Mouse (Mus musculus) limb, embryonic 11.5 days (tissue): ENCODE results near the gene Kcnh6. TPM values are rescaled to one million over a fixed set of nuclear protein-coding genes. Genes with fewer than 3 reads are reported as not detected.
"Not testable (repeated sequence)": the region's sequence is repeated elsewhere in the genome, so short reads cannot be mapped to it uniquely, and the experiment has no call there.

Source experiments
- ATAC-seq: fragments of 200-750 bp; cut with Nextera tagmentation; 2 replicates; pipeline ENCODE4 v1.8.0; 2017; ENCODE audit warnings: low read depth; ENCODE audit not compliant: insufficient number of reproducible peaks, low FRiP score, low TSS enrichment
- DNase-seq: peaks from one replicate; pipeline ENCODE4 v3.0.0-alpha.2; 2015; ENCODE audit warnings: low spot score
- H3K27ac ChIP-seq: fragments of 300-500 bp; sonication (generic); replicated peaks from 2 replicates; pipeline ENCODE4 v1.5.1; 2014; ENCODE audit warnings: low read depth, mild to moderate bottlenecking, low read length
- H3K27me3 ChIP-seq: fragments of 300-500 bp; sonication (generic); 2 replicates; pipeline ENCODE4 v1.6.1; 2014; ENCODE audit warnings: mild to moderate bottlenecking, low read length, mixed read lengths; ENCODE audit not compliant: control insufficient read depth, insufficient read depth
- H3K36me3 ChIP-seq: fragments of 300-500 bp; sonication (generic); 2 replicates; pipeline ENCODE4 v1.6.1; 2014; ENCODE audit warnings: mild to moderate bottlenecking, low read length, moderate library complexity, mixed read lengths; ENCODE audit not compliant: control insufficient read depth, insufficient read depth
- H3K4me1 ChIP-seq: fragments of 300-500 bp; sonication (generic); 2 replicates; pipeline ENCODE4 v1.6.1; 2014; ENCODE audit warnings: low read length, mixed read lengths; ENCODE audit not compliant: control insufficient read depth, insufficient read depth
- H3K4me2 ChIP-seq: fragments of 300-500 bp; sonication (generic); 2 replicates; pipeline ENCODE4 v1.6.1; 2014; ENCODE audit warnings: low read depth, mild to moderate bottlenecking, moderate library complexity; ENCODE audit not compliant: severe bottlenecking
- H3K4me3 ChIP-seq: fragments of 300-500 bp; sonication (generic); 2 replicates; pipeline ENCODE4 v1.5.1; 2014; ENCODE audit warnings: low read depth, low read length
- H3K9ac ChIP-seq: fragments of 300-500 bp; sonication (generic); 2 replicates; pipeline ENCODE4 v1.6.1; 2014; ENCODE audit warnings: mild to moderate bottlenecking, low read length
- H3K9me3 ChIP-seq: fragments of 300-500 bp; sonication (generic); 2 replicates; pipeline ENCODE4 v1.6.1; 2016; ENCODE audit warnings: low read length; ENCODE audit not compliant: control insufficient read depth
- WGBS: fragments of 180-500 bp; shearing (Covaris S2); extraction: QIAGEN DNeasy Blood & Tissue Kit; methylation state at CpG from one replicate; pipeline ENCODE4 v1.1.7; 2014; 5-methylcytosine and 5-hydroxymethylcytosine counted together
- polyA plus RNA-seq: library from polyadenylated mRNA; unstranded; fragments of >200 nt; fragmentation: Nextera tagmentation; extraction: Ambion mirVana; gene quantifications from 2 replicates; pipeline ENCODE4 v1.2.1, GENCODE M21; 2014

Kcnh6 gene
- polyA plus RNA-seq, 1 experiment from 2014 or later = 0.39 TPM

DNA sequence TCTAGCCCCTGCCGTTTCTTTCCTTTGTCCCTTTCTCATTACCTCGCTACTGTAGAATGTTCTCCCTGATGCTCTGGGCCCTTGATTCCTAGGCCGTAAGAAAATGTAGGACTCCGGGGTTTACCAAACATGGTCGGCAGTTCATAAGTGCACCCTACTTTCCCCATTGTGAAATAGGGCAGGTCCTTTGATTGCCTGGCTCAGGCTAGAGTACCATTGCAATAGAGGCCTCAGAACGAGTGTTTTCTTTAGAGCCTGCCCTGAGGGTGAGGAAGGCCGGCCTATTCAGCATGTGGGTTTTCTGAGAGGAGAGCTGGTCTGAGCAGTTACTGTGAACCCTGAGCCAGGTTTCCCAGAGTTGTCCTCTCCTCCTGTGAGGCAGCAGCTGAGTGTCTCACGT is 50.1 kb downstream of the Kcnh6 start:
- no peaks in the 10 kb centered on the region for H3K9me3 ChIP-seq
- H3K27me3 ChIP-seq = no peaks in the 10 kb centered on the region
- H3K4me2 ChIP-seq = no peak overlapping the region
- WGBS = 83% methylated on average over 8 of the region's 8 CpGs
- peaks cover 29% of the 10 kb centered on the region for H3K36me3 ChIP-seq
- no peak overlapping the region for H3K27ac ChIP-seq
- no peaks in the 10 kb centered on the region for H3K4me1 ChIP-seq
- no peak overlapping the region for H3K4me3 ChIP-seq
- DNase-seq = no peak
- ATAC-seq = no peak
- H3K9ac ChIP-seq = no peak overlapping the region

DNA sequence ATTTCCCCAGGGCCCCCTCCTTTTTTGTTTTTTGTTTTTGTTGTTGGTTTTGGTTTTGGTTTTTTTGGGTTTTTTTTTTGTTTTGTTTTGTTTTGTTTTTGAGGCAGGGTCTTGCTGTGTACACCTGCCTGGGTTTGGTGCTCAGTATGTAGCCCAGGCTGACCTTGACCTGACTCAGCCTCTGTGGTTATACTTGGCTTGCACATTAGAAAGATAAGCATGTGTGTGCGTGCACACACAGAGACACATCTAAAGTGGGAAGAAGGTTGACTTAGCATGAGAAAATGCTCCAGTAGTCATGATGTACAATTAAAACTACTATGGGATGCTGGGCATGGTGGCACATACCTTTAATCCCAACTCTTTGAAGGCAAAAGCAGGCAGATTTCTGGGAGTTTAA is 52.6 kb downstream of the Kcnh6 start:
- H3K4me1 ChIP-seq = no peaks in the 10 kb centered on the region
- no peak overlapping the region for H3K27ac ChIP-seq
- H3K27me3 ChIP-seq = no peaks in the 10 kb centered on the region
- H3K36me3 ChIP-seq = peaks cover 14% of the 10 kb centered on the region
- no peak overlapping the region for H3K9ac ChIP-seq
- no peaks in the 10 kb centered on the region for H3K9me3 ChIP-seq
- WGBS = 89% methylated on average over 1 of the region's 1 CpGs
- no peak overlapping the region for H3K4me3 ChIP-seq
- DNase-seq = no peak
- no peak for ATAC-seq
- H3K4me2 ChIP-seq = no peak overlapping the region

DNA sequence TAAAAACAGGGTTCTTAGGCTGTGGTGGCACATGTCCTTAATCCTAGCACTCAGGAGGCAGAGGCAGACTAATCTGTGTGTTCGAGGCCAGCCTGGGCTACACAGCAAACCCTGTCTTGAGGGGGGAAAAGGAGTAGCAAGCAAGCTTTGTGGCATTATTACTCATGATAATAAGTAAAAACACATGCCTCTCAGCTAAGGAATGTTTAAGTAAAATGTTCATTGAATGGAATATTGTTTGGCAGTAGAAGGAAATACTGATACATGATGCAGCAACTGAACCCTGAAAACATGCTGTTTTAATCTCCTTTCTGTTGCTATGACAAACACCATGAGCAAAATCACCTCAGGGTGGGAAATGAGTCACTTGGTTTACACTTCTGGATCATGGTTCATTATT is 53.4 kb downstream of the Kcnh6 start:
- Histone ChIP-seq H3K9me3 (no peaks in the 10 kb centered on the region), H3K4me1 (no peaks in the 10 kb centered on the region), H3K27ac (no peak overlapping the region), H3K9ac (no peak overlapping the region), H3K36me3 (peaks cover 11% of the 10 kb centered on the region), H3K4me2 (no peak overlapping the region), H3K27me3 (no peaks in the 10 kb centered on the region), H3K4me3 (no peak overlapping the region)
- ATAC-seq (no peak), DNase-seq (no peak)
- 75% methylated on average over 1 of the region's 1 CpGs for whole genome bisulfite sequencing

DNA sequence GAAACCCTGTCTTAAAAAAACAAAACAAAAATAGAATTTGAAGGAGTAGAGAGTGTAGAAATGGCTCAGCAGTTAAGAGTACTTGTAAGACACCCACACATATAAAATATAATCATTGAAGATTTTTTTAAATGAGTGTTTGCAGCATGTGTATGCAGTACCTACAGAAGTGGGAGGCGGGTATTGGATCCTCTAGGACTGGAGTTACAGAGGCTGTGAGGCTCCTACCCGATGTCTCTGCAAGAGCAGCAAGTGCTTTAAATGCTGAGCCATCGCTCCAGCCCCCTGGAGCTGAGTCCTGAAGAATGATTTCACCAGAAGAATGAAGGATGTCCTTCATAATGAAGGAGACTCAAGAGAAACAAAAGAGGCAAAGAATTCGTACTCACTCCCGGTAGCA is 55.8 kb downstream of the Kcnh6 start:
- no peaks in the 10 kb centered on the region for H3K4me1 ChIP-seq
- DNase-seq = no peak
- peaks cover 2% of the 10 kb centered on the region; the same call in 1 of the 2 replicates for H3K36me3 ChIP-seq
- WGBS = 81% methylated on average over 5 of the region's 5 CpGs
- no peak overlapping the region for H3K4me2 ChIP-seq
- no peaks in the 10 kb centered on the region for H3K9me3 ChIP-seq
- no peaks in the 10 kb centered on the region for H3K27me3 ChIP-seq
- H3K27ac ChIP-seq = no peak overlapping the region
- no peak for ATAC-seq
- H3K4me3 ChIP-seq = no peak overlapping the region
- no peak overlapping the region for H3K9ac ChIP-seq

DNA sequence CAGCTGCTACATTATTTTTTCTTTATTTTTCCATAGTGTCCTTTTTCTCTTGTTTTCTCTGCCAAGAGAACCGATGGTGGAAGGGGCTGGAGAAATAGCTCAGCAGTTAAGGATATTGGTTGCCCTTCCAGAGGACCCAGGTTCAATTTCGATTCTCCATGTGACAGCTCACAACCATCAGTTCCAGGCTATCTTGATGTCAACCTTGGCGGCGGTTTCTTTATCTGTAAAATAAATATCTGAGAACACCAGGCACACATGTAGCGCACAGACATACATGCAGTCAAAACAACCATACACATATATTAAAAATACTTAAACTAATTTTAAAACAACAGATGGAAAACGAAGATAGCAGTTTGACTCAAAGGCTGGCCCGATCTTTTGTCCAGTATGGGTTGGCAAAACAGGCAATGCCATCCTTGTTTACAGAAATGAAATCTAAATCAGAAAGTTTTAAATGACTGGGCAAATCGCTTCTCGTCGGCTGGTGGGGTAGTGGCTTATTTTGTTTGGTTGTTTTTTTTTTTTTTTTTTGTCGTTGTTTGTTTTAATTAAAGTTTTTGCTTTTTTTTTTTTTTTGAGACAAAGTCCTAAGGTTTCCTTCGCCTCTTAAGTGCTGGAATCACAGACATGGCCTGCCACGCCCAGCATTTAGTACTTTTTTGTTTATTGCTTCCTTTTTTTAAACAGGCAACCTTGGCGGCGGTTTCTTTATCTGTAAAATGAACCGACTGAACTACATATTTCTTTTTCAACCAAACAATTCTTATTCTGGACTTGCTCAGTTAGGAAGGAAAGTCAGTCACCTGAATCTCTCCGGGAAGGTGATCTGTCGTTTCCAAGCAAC is 57.4 kb downstream of the Kcnh6 start:
- peak overlapping the region; percentile 95 for H3K4me3 ChIP-seq
- no peaks in the 10 kb centered on the region for H3K4me1 ChIP-seq
- DNase-seq (no peak), ATAC-seq (no peak)
- H3K27me3 ChIP-seq = no peaks in the 10 kb centered on the region
- H3K4me2 ChIP-seq = peak overlapping the region; percentile 84; the same call in 1 of the 2 replicates
- no peak overlapping the region for H3K27ac ChIP-seq
- H3K9me3 ChIP-seq = no peaks in the 10 kb centered on the region
- H3K36me3 ChIP-seq = no peaks in the 10 kb centered on the region
- WGBS = 48% methylated on average over 18 of the region's 18 CpGs
- H3K9ac ChIP-seq = no peak overlapping the region

DNA sequence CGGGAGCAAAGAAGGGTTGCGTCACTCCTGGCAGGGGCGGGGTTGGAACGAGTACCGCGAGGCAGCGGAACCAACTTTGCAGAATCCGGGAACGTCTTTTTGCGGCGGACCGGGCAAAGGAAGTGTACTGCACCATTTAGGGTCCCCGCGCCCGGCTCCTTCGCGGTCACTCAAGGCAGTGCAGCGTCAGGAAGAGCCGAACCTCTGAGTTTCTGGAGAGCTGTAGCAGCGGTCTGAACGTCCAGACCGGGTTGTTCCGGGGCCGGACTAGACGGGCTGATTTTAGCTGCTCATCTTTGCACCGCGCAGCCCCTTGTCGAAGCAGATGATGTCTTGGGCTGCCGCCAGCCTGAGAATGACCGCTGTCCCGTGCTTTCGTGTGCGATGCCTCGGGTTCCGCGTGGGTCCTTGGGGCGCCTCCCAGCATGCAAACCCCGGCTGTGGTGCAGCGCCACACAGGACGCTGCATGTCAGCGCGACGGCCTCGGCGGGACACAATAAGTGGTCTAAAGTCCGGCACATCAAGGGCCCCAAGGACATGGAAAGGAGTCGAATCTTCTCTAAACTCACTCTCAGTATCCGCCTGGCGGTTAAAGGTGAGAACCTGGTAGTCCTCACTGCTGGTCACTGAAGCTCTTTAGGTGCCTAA is 58.1 kb downstream of the Kcnh6 start, which contains the start of gene Taco1:
Taco1 (plus strand) TSS at position 139 of the 649 bp plus-strand sequence.
- under 1% methylated on average over 49 of the region's 49 CpGs for WGBS
- Histone ChIP-seq H3K27ac (peak within 1 kb of the TSS; percentile 72), H3K4me1 (no peaks in the 10 kb centered on the region), H3K27me3 (no peaks in the 10 kb centered on the region), H3K4me3 (peak within 1 kb of the TSS; percentile 95), H3K9ac (peak within 1 kb of the TSS; percentile 83), H3K4me2 (peak within 1 kb of the TSS; percentile 84), H3K9me3 (no peaks in the 10 kb centered on the region), H3K36me3 (no peaks in the 10 kb centered on the region)
- peak; percentile 91 for ATAC-seq
- peak; percentile 98 for DNase-seq

DNA sequence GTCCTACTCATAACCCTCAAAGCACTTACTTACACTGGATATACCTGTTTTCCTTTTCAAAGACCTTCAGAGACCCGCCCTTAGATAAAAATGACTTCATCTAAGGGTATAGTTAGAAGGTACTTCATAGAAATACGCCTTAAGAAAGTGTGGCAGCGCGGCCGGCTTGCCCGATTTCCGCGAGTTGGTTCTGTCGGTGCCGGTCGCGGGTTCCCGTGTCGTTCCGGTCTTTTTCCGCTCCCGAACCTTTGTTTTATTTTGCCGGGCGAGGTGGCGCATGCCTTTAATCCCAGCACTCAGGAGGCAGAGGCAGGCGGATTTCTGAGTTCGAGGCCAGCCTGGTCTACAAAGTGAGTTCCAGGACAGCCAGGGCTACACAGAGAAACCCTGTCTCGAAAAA is 58.7 kb downstream of the Kcnh6 start:
- WGBS = 13% methylated on average over 23 of the region's 23 CpGs
- H3K4me1 ChIP-seq, H3K27ac ChIP-seq, H3K36me3 ChIP-seq, H3K9me3 ChIP-seq, H3K27me3 ChIP-seq, ATAC-seq: not testable (repeated sequence)
- H3K4me2 ChIP-seq = peak overlapping the region; percentile 84
- peak overlapping the region; percentile 95 for H3K4me3 ChIP-seq
- DNase-seq = peak; percentile 85
- peak overlapping the region; percentile 83 for H3K9ac ChIP-seq

DNA sequence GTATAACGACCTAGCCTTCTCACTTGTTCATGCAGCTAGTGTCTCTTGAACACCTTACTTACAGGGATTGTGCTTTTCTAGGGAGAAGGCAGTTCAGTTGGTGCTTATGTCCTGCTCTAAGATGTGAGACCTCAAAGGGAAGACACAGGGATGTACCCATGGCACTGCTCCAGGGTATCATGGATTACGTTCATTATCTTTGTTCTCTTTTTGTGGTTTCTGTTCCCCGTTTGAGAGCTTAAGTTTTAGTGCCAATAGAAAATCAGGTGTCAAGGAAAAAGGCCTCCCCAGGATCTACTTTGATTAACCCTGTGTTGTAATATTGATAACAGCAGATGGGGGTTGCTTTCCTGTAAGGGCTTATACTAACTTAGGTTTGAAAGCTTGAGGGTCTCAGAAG is 65.8 kb downstream of the Kcnh6 start:
- no peak overlapping the region for H3K4me3 ChIP-seq
- peaks cover 5% of the 10 kb centered on the region; the same call in 1 of the 2 replicates for H3K36me3 ChIP-seq
- H3K4me1 ChIP-seq = no peaks in the 10 kb centered on the region
- H3K27ac ChIP-seq = no peak overlapping the region
- ATAC-seq (no peak), DNase-seq (no peak)
- H3K9me3 ChIP-seq = no peaks in the 10 kb centered on the region
- H3K27me3 ChIP-seq = no peaks in the 10 kb centered on the region
- H3K9ac ChIP-seq = no peak overlapping the region
- WGBS = 85% methylated on average over 3 of the region's 3 CpGs
- no peak overlapping the region for H3K4me2 ChIP-seq
